Mouse (Mus musculus) myocyte (in vitro differentiated cells): ENCODE measurements around the gene Btbd35f29.
"Not testable (repeated sequence)": the region's sequence is repeated elsewhere in the genome, so short reads cannot be mapped to it uniquely, and the experiment has no call there.

Experiments
- CEBPB ChIP-seq: IDR thresholded peaks from 2 replicates; pipeline ENCODE4 v1.6.1; 2011; ENCODE audit warnings: mild to moderate bottlenecking, moderate library complexity; ENCODE audit not compliant: poor library complexity, insufficient read depth, severe bottlenecking
- MYOD1 ChIP-seq, 3 experiments: IDR thresholded peaks; one replicate each; pipeline ENCODE4 v1.6.1; 2011; ENCODE audit warnings: control low read depth in 2 of 3, low read depth in 2 of 3, mild to moderate bottlenecking in 2 of 3, moderate library complexity in 1 of 3; ENCODE audit not compliant: insufficient read length in 2 of 3, control insufficient read depth in 1 of 3
- MYOG ChIP-seq, 3 experiments: IDR thresholded peaks; one replicate each; pipeline ENCODE4 v1.6.1; 2011; ENCODE audit warnings: control low read depth in 2 of 3, low read depth in 2 of 3, mild to moderate bottlenecking in 2 of 3; ENCODE audit not compliant: insufficient read length in 2 of 3, control insufficient read depth in 1 of 3, insufficient read depth in 1 of 3
- POLR2A ChIP-seq: IDR thresholded peaks from one replicate; pipeline ENCODE4 v1.6.1; 2011; ENCODE audit warnings: low read depth, mild to moderate bottlenecking, control low read depth, moderate library complexity; ENCODE audit not compliant: insufficient read length
- TCF12 ChIP-seq: IDR thresholded peaks from one replicate; pipeline ENCODE4 v1.6.1; 2011; ENCODE audit warnings: mild to moderate bottlenecking, control low read depth; ENCODE audit not compliant: poor library complexity, insufficient read depth, severe bottlenecking
- USF1 ChIP-seq: IDR thresholded peaks from one replicate; pipeline ENCODE4 v1.6.1; 2011; ENCODE audit warnings: low read depth, mild to moderate bottlenecking, control low read depth, moderate library complexity

DNA sequence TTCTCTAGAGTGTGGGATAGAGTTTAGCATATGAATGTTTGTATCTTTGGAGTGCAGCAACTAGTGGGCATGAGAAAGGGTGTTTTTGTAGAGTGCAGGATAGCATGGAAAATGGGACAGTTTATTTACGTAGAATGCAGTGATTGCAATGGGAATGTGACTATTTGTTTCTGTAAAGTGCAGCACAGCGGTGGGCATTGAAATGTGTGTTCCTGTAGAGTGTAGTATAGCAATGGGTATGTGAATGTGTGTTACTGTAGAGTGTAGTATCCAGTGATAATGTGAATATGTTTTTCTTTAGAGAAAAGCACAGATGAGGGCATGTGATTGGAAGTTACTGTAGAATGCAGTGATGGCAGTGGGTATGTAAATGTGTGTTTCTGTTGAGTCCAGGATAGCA, 23.9 kb downstream of the Btbd35f29 start:
- not testable (repeated sequence) for TF ChIP-seq CEBPB; POLR2A; MYOD1 (IDR thresholded peaks at IDR 0.05; ENCODE audit: control insufficient read depth in 1 of 3, insufficient read length in 2 of 3, low read depth in 2 of 3); MYOG (IDR thresholded peaks at IDR 0.05; ENCODE audit: control insufficient read depth in 1 of 3, insufficient read depth in 1 of 3, insufficient read length in 2 of 3, low read depth in 2 of 3); TCF12; USF1
